Mouse (Mus musculus): ENCODE data around the gene Josd1.

DNA sequence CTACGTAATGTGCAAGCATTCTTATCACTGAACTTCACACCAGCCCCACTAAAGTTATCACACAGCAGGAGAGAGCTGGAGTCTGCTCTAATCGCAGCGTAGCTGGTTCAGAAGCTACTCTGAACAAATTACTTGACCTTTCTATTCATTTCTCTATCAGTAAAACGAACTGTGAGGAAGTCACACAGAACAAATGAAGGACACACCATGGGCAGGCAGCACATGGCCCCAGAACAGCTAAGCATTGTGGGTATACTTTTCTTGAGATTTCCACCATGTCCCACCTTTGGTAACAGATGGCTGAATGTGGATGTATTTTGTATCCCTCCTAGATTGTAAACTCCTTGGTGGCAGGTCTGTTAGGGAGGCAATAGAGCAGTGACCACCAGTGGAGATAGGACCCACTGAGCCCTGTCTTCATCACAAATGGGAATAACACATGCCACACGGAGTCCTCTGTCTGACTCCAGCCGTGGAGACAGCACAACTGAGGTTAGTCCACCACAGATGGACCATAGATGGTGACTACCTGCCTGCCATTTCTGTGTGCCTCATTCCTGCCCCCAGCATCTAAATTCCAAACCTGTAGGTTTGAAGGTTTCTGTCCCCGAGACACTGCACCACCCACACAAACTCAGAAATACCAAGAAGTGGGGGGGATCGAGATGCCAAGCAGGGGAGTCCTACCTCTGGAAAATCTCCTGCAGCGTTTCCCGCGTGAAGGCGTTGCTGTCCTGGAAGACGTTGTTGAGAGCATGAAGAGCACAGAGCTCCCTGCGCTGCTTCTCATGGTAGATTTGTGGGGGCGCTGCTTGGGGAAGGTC lies 1.5 kb downstream of the Josd1 start:
- TF ChIP-seq CTCF (IDR thresholded peaks at IDR 0.05; ENCODE audit: borderline replicate concordance, insufficient read depth, low read length) (no peak), POLR2A (IDR thresholded peaks at IDR 0.05; ENCODE audit: low read depth, low read length) (no peak)
